Mouse (Mus musculus) layer of hippocampus, postnatal 10 days (tissue): ENCODE results near the gene Ndufs2. TPM values are rescaled to one million over a fixed set of nuclear protein-coding genes. Genes with fewer than 3 reads are reported as not detected.

Experiments used
- DNase-seq, 2 experiments: peaks; one replicate each; pipeline ENCODE4 v3.0.0; 2021; ENCODE audit warnings: low spot score in 2 of 2
- long read RNA-seq: library from polyadenylated mRNA; stranded (forward); transcript quantifications from one replicate; pipeline ENCODE4 v2.0.0, GENCODE M21; 2023
- total RNA-seq, 2 experiments: library from RNA; stranded (reverse); gene quantifications; 2 replicates each; pipeline ENCODE4 v1.2.3; 2021

Ndufs2 gene
- 100 to 1,000 TPM; 235 to 249 TPM for total RNA-seq
- long read RNA-seq, transcript Ndufs2-201 (13 exons, 1,623 nt) = major isoform, 155 of 173 reads
- long read RNA-seq, partial matches to known transcripts = 15 of 173 reads
- long read RNA-seq, other reads (novel, unspliced or antisense) = 3 of 173 reads

- peak; percentile 49 to 51 for DNase-seq
Measured at GRCm38 (mm10) chr1:171250680-171251593, at the start of gene Ndufs2. Gene Ndufs2 (minus strand): TSS chr1:171251388.

GRCm38 (mm10) chr1:171298226-171298625, 47.0 kb upstream of the Ndufs2 start:
- no peak for DNase-seq

DNA sequence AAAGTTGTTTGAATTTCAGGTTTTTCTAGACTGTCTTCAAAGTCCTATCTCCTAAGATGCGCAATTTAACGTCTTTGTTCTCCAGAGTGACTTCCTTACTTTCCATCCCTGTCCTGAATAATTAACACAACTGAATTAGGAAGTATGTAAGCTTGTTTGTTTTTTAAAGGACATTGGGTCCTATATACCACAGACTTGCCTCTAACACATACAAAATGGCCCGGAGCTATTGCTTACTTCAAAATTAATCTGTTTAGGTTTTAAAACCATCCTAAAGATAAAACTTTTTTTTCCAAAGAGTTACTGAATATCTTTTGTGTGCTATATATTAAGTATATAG, 43.8 kb upstream of the Ndufs2 start:
- no peak for DNase-seq

GRCm38 (mm10) chr1:171294298-171295062, 43.3 kb upstream of the Ndufs2 start, which contains the start of gene Ufc1:
Gene Ufc1 (minus strand): TSS chr1:171295024.
- peak; percentile 82 to 84 for DNase-seq

DNA sequence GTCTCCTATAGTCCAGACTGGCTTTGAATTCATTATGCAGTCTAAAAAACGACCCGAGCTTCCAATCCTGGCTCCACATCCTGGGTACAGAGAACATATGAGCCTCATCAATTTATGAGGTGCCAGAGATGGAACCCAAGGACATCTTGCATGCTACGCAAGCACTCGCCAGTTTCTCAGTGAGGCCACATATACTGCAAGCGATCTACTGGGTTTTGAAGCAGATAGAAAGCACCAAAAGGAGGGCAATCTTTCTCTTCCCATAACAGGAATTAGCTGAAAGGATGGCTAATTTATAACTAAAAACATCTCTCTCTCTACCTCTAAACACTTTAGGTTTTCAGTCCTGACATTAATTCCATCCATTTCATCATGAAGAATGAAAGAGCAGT, 42.7 kb upstream of the Ndufs2 start:
- no peak for DNase-seq

DNA sequence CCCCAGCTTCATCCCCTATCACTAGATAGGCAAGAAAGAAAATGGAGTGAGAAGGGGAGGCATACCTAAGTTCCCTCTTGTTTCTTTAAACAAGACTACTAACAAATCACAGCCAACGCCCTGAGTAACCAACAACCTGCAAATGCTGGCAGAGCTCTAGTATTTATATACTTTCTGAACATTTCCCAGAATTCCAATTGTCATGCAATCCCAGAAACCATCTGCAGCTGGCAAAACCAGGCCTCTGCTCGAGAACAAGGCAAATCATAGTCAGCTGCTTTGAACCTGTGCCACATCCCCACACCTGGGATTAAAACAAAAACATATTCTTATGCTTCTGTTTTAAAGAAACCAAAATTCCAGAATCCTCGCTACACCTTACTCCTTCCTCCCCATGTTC, 42.2 kb upstream of the Ndufs2 start:
- DNase-seq = no peak

GRCm38 (mm10) chr1:171288328-171288727, 37.1 kb upstream of the Ndufs2 start:
- no peak for DNase-seq

GRCm38 (mm10) chr1:171287136-171288081, 36.2 kb upstream of the Ndufs2 start, which contains the start of gene Usp21:
Gene Usp21 (minus strand): TSS chr1:171287991.
- peak; percentile 91 to 95 for DNase-seq

GRCm38 (mm10) chr1:171286517-171286916, 35.3 kb upstream of the Ndufs2 start:
- DNase-seq = peak in 1 of 2 experiments; percentile 31

DNA sequence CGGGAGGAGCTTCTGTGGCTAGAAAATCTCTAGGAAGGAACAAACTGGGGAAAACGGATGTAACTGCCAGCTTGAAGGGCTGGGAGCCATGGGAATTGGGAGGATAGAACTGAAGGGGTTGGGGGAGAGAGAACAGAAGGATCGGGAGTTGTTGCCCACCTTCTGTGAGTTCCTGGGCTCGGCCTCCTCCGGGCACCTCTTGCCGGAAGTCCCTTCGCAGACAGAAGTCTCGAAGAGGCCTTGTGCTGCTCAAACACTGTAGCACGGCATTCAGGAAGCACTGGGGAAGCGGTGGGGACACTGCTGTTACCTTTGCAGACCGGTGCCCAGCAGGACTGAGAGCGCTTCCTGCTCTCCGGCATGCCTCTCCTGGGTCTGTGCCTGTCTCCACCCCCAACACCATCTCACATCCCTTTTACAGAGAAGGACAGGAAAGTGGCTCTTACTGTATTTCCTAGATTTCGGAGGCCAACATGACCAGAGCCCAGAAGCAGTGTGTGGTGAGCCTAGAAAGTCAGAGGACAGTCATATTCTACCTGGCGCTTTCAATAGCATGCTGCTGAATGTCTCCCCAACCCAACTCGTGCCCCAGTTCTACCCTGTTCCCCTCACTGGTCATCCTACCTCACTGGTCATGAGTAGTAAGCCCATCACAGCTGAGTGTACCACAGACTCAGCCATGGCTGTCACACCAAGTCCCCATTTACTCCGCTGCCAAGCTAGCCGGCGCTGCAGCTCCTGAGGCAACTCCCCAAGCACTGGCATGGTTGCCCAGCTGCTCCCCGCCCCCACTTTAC, 34.1 kb upstream of the Ndufs2 start:
- peak in 1 of 2 experiments; percentile 13 for DNase-seq

GRCm38 (mm10) chr1:171284491-171284890, 33.3 kb upstream of the Ndufs2 start:
- peak in 1 of 2 experiments; percentile 9 for DNase-seq

- DNase-seq = peak in 1 of 2 experiments; percentile 13
Measured at GRCm38 (mm10) chr1:171283188-171284160, 32.3 kb upstream of the Ndufs2 start.

DNA sequence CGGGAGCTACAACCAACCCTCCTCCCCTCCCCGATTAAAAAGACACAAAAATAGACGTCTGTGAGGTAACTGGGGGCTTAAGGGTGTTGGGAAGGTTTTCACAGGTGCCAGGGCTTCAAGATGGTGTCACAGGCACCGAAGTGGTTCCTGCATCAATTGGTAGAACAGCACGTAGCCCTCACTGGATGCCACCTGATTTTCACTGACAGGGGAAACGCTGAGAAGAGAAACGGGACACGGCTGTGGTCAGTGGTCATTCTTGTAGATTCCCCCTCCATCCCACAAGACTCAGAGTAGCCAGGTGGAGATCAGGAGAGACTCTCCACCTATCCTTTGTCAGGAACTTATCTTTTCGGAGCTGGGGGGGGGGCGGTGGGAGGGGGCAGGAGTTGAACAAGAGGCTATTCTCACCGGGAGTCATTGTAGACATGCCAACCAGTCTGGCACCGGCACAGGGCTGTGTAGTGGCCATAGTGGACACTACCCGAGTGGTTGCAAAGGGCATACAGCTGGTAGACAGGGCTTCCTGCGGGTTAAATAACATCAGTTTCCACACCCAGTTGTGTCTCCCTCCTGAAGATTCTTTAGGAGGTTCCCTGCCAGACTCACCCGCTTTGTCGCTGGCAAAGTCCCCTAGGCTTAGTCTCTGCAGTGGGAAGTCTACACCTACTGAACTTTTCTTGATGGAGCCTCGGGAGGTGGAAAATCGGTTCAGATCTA, 31.1 kb upstream of the Ndufs2 start:
- DNase-seq = peak in 1 of 2 experiments; percentile 13

GRCm38 (mm10) chr1:171281528-171281923, 30.3 kb upstream of the Ndufs2 start:
- DNase-seq = peak; percentile 79 to 85

DNA sequence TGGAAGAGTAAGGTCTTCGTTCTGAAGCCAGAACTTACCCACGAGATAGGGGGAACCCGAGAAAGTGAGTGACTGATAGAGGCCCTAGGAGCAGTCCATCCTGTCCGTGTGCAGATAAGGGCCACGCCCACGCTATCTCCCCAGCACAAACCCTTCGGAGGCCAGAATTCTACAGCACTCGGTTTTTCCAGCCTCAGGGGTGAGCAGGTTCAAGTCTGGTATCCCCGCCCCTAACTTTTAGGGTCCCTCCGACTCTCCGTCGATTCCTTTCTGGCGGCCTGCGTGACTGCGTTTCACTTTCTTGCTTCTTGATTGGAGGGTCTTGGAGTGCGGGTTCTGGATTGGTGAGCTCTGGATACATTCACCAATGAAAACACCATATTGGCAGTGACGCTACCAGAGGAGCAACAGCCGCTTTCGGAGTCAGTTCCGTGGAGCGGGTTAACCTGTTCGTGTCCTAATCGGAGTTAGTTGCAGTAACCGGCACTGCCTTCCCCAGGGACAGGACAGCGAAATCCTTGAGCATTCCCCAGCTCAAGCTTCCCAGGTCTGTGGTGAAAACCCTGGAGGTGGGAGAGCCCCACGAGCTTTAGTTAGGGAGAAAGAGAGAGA, 29.8 kb upstream of the Ndufs2 start, which contains the start of gene Ppox:
Gene Ppox (minus strand): TSS at position 271 of the 612 bp plus-strand sequence.
- DNase-seq = peak; percentile 83 to 86

DNA sequence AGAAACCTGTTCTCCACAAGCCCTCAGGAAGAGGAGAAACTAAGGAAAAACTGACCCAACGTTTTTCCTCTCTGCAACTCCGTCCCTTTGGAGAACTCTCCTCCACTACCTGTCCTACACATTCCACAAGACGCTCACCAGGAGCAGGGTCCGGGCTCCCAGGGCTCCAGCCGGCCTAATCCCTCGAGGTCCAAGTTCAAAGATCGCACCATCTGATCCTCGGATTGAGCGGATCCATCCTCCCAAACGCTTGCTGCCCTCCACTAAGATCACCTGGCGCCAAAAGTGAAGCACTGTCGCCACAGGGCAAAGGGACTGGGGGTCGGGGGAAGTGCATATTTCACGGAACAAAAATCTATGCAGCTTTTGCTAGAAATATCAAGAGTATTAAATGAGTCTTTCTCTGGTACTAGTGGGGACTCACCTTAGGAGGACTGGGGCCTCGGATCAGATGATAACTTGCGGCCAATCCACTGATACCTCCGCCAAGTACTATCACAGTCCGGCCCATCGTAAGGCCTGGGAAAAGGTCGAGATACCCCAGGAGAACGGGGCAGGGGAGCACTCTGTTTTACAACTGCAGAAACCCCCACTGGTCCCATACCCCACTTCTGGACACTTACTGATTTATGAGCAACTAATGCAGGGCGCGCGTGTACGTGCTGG, 29.2 kb upstream of the Ndufs2 start:
- DNase-seq = peak in 1 of 2 experiments; percentile 8

- no peak for DNase-seq
Measured at GRCm38 (mm10) chr1:171279721-171280120, 28.5 kb upstream of the Ndufs2 start.
